Mouse (Mus musculus) intestine, embryonic 15.5 days (tissue): Measurements from ENCODE around the gene Podxl2. TPM values are rescaled to one million over a fixed set of nuclear protein-coding genes. Genes with fewer than 3 reads are reported as not detected.

Experiments used
- ATAC-seq: fragments of 200-750 bp; cut with Nextera tagmentation; 2 replicates; pipeline ENCODE4 v1.8.0; 2017; ENCODE audit warnings: moderate TSS enrichment, moderate library complexity
- H3K27ac ChIP-seq: fragments of 300-500 bp; sonication (generic); 2 replicates; pipeline ENCODE4 v1.5.1; 2015; ENCODE audit warnings: mild to moderate bottlenecking, inconsistent platforms
- H3K27me3 ChIP-seq: fragments of 300-500 bp; sonication (generic); replicated peaks from 2 replicates; pipeline ENCODE4 v1.6.1; 2015; ENCODE audit warnings: inconsistent platforms
- H3K36me3 ChIP-seq: fragments of 300-500 bp; sonication (generic); 2 replicates; pipeline ENCODE4 v1.6.1; 2015; ENCODE audit warnings: inconsistent platforms
- H3K4me1 ChIP-seq: fragments of 300-500 bp; sonication (generic); replicated peaks from 2 replicates; pipeline ENCODE4 v1.6.1; 2015; ENCODE audit warnings: inconsistent platforms
- H3K4me2 ChIP-seq: fragments of 300-500 bp; sonication (generic); replicated peaks from 2 replicates; pipeline ENCODE4 v1.6.1; 2015; ENCODE audit warnings: mild to moderate bottlenecking, inconsistent platforms
- H3K4me3 ChIP-seq: fragments of 300-500 bp; sonication (generic); replicated peaks from 2 replicates; pipeline ENCODE4 v1.5.1; 2015; ENCODE audit warnings: inconsistent platforms
- H3K9ac ChIP-seq: fragments of 300-500 bp; sonication (generic); 2 replicates; pipeline ENCODE4 v1.6.1; 2015; ENCODE audit warnings: inconsistent platforms
- H3K9me3 ChIP-seq: fragments of 300-500 bp; sonication (generic); 2 replicates; pipeline ENCODE4 v1.6.1; 2016; ENCODE audit warnings: inconsistent platforms
- whole genome bisulfite sequencing: fragments of 180-500 bp; shearing (Covaris S2); methylation state at CpG from one replicate; pipeline ENCODE4 v1.1.7; 2015; 5-methylcytosine and 5-hydroxymethylcytosine counted together
- polyA plus RNA-seq: library from polyadenylated mRNA; unstranded; fragments of >200 nt; fragmentation: Nextera tagmentation; extraction: Ambion mirVana; gene quantifications from 2 replicates; pipeline ENCODE4 v1.2.1, GENCODE M21; 2015

Gene Podxl2
- 49.6 and 52.5 TPM in 2 replicates for polyA plus RNA-seq

- H3K27ac ChIP-seq: 0 out of 2 replicates have a peak within 1 kb of the TSS, but pooled peaks have one; percentile 6
- H3K4me3 ChIP-seq: peak within 1 kb of the TSS; percentile 70
- H3K9me3 ChIP-seq: no peaks in the 10 kb centered on the region
- peaks cover 11% of the 10 kb centered on the region; the same call in 1 of the 2 replicates for H3K27me3 ChIP-seq
- H3K4me1 ChIP-seq: peaks cover 20% of the 10 kb centered on the region; the same call in 1 of the 2 replicates
- H3K36me3 ChIP-seq: no peaks in the 10 kb centered on the region
- peak within 1 kb of the TSS; percentile 70 for H3K9ac ChIP-seq
- peak; percentile 84 for ATAC-seq
- H3K4me2 ChIP-seq: peak within 1 kb of the TSS; percentile 99
- 6% methylated on average over 62 of the region's 63 CpGs for WGBS
Observed at GRCm38 (mm10) chr6:88874868-88875508, at the start of gene Podxl2. TSS of gene Podxl2 (minus strand) at chr6:88875044.

- Histone ChIP-seq H3K4me3 (no peak overlapping the region), H3K27me3 (no peaks in the 10 kb centered on the region), H3K27ac (no peak overlapping the region), H3K9me3 (no peaks in the 10 kb centered on the region), H3K9ac (no peak overlapping the region), H3K36me3 (no peaks in the 10 kb centered on the region), H3K4me1 (no peaks in the 10 kb centered on the region), H3K4me2 (no peak overlapping the region)
- 74% methylated on average over 8 of the region's 8 CpGs for WGBS
- ATAC-seq: no peak
Observed at GRCm38 (mm10) chr6:88918802-88919201, 44.0 kb upstream of the Podxl2 start.

GRCm38 (mm10) chr6:88916153-88916552 lies 41.3 kb upstream of the Podxl2 start:
- Histone ChIP-seq H3K36me3 (no peaks in the 10 kb centered on the region; the same call in 1 of the 2 replicates), H3K4me3 (no peak overlapping the region), H3K4me2 (no peak overlapping the region), H3K27ac (no peak overlapping the region), H3K27me3 (no peaks in the 10 kb centered on the region), H3K4me1 (no peaks in the 10 kb centered on the region), H3K9ac (no peak overlapping the region), H3K9me3 (no peaks in the 10 kb centered on the region)
- no peak; the same call in 1 of the 2 replicates for ATAC-seq
- 75% methylated on average over 1 of the region's 1 CpGs for WGBS

- 83% methylated on average over 4 of the region's 4 CpGs for WGBS
- ATAC-seq: peak; percentile 61; the same call in 1 of the 2 replicates
- H3K9ac ChIP-seq: no peak overlapping the region
Observed at GRCm38 (mm10) chr6:88915510-88915909, 40.7 kb upstream of the Podxl2 start.

GRCm38 (mm10) chr6:88914799-88915198 lies 40.0 kb upstream of the Podxl2 start:
- peaks cover 8% of the 10 kb centered on the region; the same call in 1 of the 2 replicates for H3K36me3 ChIP-seq
- WGBS: 72% methylated on average over 5 of the region's 5 CpGs
- ATAC-seq: no peak
- no peak overlapping the region for H3K4me2 ChIP-seq
- no peak overlapping the region for H3K4me3 ChIP-seq
- no peaks in the 10 kb centered on the region for H3K27me3 ChIP-seq
- H3K4me1 ChIP-seq: no peaks in the 10 kb centered on the region
- H3K9me3 ChIP-seq: no peaks in the 10 kb centered on the region
- H3K27ac ChIP-seq: no peak overlapping the region
- no peak overlapping the region for H3K9ac ChIP-seq

More at GRCm38 (mm10) chr6:88915510-88915909, 40.7 kb upstream of the Podxl2 start:
- Histone ChIP-seq H3K4me1 (no peaks in the 10 kb centered on the region), H3K4me2 (no peak overlapping the region), H3K27ac (no peak overlapping the region), H3K9me3 (no peaks in the 10 kb centered on the region), H3K36me3 (peaks cover 3% of the 10 kb centered on the region; the same call in 1 of the 2 replicates), H3K27me3 (no peaks in the 10 kb centered on the region), H3K4me3 (no peak overlapping the region)

GRCm38 (mm10) chr6:88913440-88913839 lies 38.6 kb upstream of the Podxl2 start:
- peaks cover 8% of the 10 kb centered on the region; the same call in 1 of the 2 replicates for H3K36me3 ChIP-seq
- H3K9me3 ChIP-seq: no peaks in the 10 kb centered on the region
- no peaks in the 10 kb centered on the region for H3K4me1 ChIP-seq
- H3K27me3 ChIP-seq: no peaks in the 10 kb centered on the region
- ATAC-seq: no peak
- no peak overlapping the region for H3K9ac ChIP-seq
- no peak overlapping the region for H3K27ac ChIP-seq
- H3K4me3 ChIP-seq: no peak overlapping the region
- H3K4me2 ChIP-seq: no peak overlapping the region

- 83% methylated on average over 4 of the region's 4 CpGs for WGBS
Observed at GRCm38 (mm10) chr6:88913022-88913421, 38.2 kb upstream of the Podxl2 start.

GRCm38 (mm10) chr6:88909151-88909550 lies 34.3 kb upstream of the Podxl2 start:
- no peak for ATAC-seq
- WGBS: 90% methylated on average over 6 of the region's 6 CpGs
- peaks cover 13% of the 10 kb centered on the region; the same call in 1 of the 2 replicates for H3K36me3 ChIP-seq
- no peaks in the 10 kb centered on the region for H3K9me3 ChIP-seq
- no peak overlapping the region for H3K4me2 ChIP-seq
- H3K27ac ChIP-seq: no peak overlapping the region
- H3K4me1 ChIP-seq: peaks cover 6% of the 10 kb centered on the region; the same call in 1 of the 2 replicates
- H3K9ac ChIP-seq: no peak overlapping the region
- no peak overlapping the region for H3K4me3 ChIP-seq
- no peaks in the 10 kb centered on the region for H3K27me3 ChIP-seq

More at GRCm38 (mm10) chr6:88913022-88913421, 38.2 kb upstream of the Podxl2 start:
- H3K9me3 ChIP-seq: no peaks in the 10 kb centered on the region
- ATAC-seq: no peak
- no peaks in the 10 kb centered on the region for H3K4me1 ChIP-seq
- no peak overlapping the region for H3K27ac ChIP-seq
- no peak overlapping the region for H3K4me3 ChIP-seq
- peaks cover 8% of the 10 kb centered on the region; the same call in 1 of the 2 replicates for H3K36me3 ChIP-seq
- no peak overlapping the region for H3K4me2 ChIP-seq
- no peak overlapping the region for H3K9ac ChIP-seq
- no peaks in the 10 kb centered on the region for H3K27me3 ChIP-seq

- Histone ChIP-seq H3K9ac (no peak overlapping the region), H3K4me1 (peaks cover 21% of the 10 kb centered on the region), H3K27ac (no peak overlapping the region), H3K36me3 (0 out of 2 replicates have a peak, but pooled peaks cover 13% of the 10 kb centered on the region), H3K4me3 (no peak overlapping the region), H3K4me2 (no peak overlapping the region), H3K27me3 (no peaks in the 10 kb centered on the region), H3K9me3 (no peaks in the 10 kb centered on the region)
- ATAC-seq: 0 out of 2 replicates have a peak, but pooled peaks have one; percentile 3
- WGBS: 20% methylated on average over 16 of the region's 16 CpGs
Observed at GRCm38 (mm10) chr6:88906369-88907108, 31.7 kb upstream of the Podxl2 start.

- Histone ChIP-seq H3K4me2 (no peak overlapping the region), H3K27me3 (no peaks in the 10 kb centered on the region), H3K9me3 (no peaks in the 10 kb centered on the region), H3K36me3 (0 out of 2 replicates have a peak, but pooled peaks cover 5% of the 10 kb centered on the region), H3K9ac (no peak overlapping the region), H3K27ac (no peak overlapping the region), H3K4me1 (peaks cover 27% of the 10 kb centered on the region), H3K4me3 (no peak overlapping the region)
- ATAC-seq: no peak
- 87% methylated on average over 7 of the region's 7 CpGs for WGBS
Observed at GRCm38 (mm10) chr6:88905042-88905441, 30.2 kb upstream of the Podxl2 start.

GRCm38 (mm10) chr6:88904456-88904974 lies 29.7 kb upstream of the Podxl2 start:
- Histone ChIP-seq H3K4me2 (no peak overlapping the region), H3K4me3 (no peak overlapping the region), H3K27ac (no peak overlapping the region), H3K27me3 (no peaks in the 10 kb centered on the region), H3K9me3 (no peaks in the 10 kb centered on the region), H3K4me1 (peaks cover 27% of the 10 kb centered on the region), H3K36me3 (0 out of 2 replicates have a peak, but pooled peaks cover 5% of the 10 kb centered on the region), H3K9ac (peak overlapping the region; percentile 29; the same call in 1 of the 2 replicates)
- no peak for ATAC-seq
- WGBS: 89% methylated on average over 4 of the region's 4 CpGs

- H3K4me3 ChIP-seq: no peak overlapping the region
- peak overlapping the region; percentile 85 for H3K9ac ChIP-seq
- peak overlapping the region; percentile 76 for H3K4me2 ChIP-seq
- H3K27ac ChIP-seq: no peak overlapping the region
- 0 out of 2 replicates have a peak, but pooled peaks cover 5% of the 10 kb centered on the region for H3K36me3 ChIP-seq
- H3K4me1 ChIP-seq: peaks cover 32% of the 10 kb centered on the region
- H3K27me3 ChIP-seq: no peaks in the 10 kb centered on the region
- WGBS: 66% methylated on average over 5 of the region's 5 CpGs
- no peaks in the 10 kb centered on the region for H3K9me3 ChIP-seq
- ATAC-seq: no peak
Observed at GRCm38 (mm10) chr6:88903708-88904107, 28.9 kb upstream of the Podxl2 start.
